Mouse (Mus musculus) layer of hippocampus, adult 2 months (tissue): ENCODE results near the gene Ice2. TPM values are rescaled to one million over a fixed set of nuclear protein-coding genes. Genes with fewer than 3 reads are reported as not detected.

Experiments used
- DNase-seq, 2 experiments: peaks; one replicate each; pipeline ENCODE4 v3.0.0; 2022; ENCODE audit warnings: low spot score in 2 of 2
- H3K27ac ChIP-seq: fragments of 200-600 bp; 2 replicates; pipeline ENCODE4 v1.8.1; 2022
- H3K4me3 ChIP-seq: fragments of 200-600 bp; 2 replicates; pipeline ENCODE4 v1.8.1; 2022; ENCODE audit warnings: mild to moderate bottlenecking
- CTCF ChIP-seq: fragments of 200-600 bp; conservative IDR thresholded peaks from 2 replicates; pipeline ENCODE4 v1.8.1; 2022; ENCODE audit warnings: antibody characterized with exemption, mild to moderate bottlenecking, moderate library complexity
- total RNA-seq, 2 experiments: library from RNA; stranded (reverse); gene quantifications; 2 replicates each; pipeline ENCODE4 v1.2.3; 2021

Gene Ice2
- total RNA-seq, 2 experiments from 2014 or later: 12.1 to 12.3 TPM

DNA sequence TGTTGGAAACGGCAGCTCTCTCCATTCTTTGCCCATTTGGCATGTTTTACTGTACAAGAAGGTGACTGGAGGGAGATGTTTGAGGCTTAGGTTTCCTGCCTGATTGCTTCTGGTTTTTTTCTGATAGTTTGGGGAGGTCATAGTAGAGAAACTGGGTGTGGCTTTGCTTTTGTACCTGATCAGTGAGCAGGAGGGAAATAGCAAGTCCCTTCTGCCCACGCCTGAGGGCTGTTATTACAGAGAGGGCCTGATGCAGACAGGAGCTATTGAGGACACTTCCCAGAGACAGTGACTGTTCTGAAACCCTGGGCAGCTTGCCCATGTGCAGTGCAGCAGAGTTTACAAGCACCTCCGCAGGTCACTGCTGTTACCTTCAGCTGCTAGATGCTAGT lies 20.1 kb upstream of the Ice2 start:
- no peak for DNase-seq
- TF ChIP-seq CTCF: no peak

DNA sequence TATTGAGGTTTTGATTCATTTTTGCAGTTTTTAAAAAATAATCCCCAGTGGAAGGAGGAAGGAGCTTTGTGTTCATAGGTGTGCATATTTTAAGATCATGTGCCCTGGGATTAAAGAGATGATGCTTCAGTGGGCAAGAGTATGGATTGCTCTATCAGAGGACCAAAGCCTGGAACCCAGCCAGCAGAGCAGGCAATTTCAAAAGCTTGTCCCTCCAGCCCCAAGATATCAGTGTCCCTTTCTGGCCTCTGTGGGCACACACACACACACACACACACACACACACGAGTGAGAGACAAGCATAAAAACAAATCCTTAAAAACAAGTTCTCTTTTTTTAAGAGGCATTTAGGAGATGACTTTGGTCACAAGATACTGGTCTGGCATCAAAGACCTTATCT lies 17.2 kb upstream of the Ice2 start:
- Histone ChIP-seq H3K4me3 (no peak overlapping the region), H3K27ac (no peak overlapping the region)
- no peak for TF ChIP-seq CTCF
- DNase-seq: no peak

More for the DNA sequence above, 20.1 kb upstream of the Ice2 start:
- Histone ChIP-seq H3K27ac (no peak overlapping the region), H3K4me3 (no peak overlapping the region)

- TF ChIP-seq CTCF: no peak
- no peak overlapping the region for H3K27ac ChIP-seq
- H3K4me3 ChIP-seq: no peak overlapping the region
- no peak for DNase-seq
Measured at GRCm38 (mm10) chr9:69381741-69382140, 16.0 kb upstream of the Ice2 start.

DNA sequence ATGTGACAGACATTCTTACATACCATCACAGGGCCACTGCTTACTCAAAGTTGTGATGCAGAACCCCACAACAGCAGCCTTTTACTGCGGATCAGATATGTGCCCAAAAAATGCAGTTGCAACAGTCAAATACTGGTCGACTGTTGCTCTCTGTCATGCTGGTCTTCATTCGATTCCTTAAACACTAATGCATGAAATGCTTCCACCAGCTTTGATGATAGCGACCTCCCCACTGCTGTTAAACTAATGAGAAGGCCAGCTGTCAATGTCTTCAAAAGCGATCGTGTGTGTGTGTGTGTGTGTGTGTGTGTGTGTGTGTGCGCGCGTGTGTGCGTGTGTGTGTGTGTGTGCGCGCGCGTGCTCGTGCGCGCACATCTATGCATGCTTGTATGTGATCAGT lies 13.2 kb upstream of the Ice2 start:
- no peak for TF ChIP-seq CTCF
- no peak overlapping the region for H3K4me3 ChIP-seq
- no peak for DNase-seq
- H3K27ac ChIP-seq: no peak overlapping the region

DNA sequence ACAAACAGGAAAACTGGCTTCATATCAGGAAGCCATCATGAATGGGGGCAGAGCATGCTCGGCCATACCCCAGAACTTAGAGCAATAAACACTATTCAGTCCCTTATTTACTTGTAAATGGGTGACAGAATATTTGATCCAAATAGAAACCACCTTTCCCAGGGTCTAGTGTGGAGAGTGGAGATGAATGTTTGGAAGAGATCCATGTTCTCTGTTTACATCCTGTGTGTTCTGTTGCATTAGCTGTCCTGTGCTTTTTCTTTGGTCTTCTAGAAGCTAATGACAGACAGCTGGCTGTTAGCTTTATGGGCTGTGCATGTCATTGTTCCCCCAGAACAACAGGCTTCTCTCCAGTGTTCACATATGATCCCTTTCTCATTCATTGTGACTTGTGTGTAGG lies 12.8 kb upstream of the Ice2 start:
- H3K4me3 ChIP-seq: no peak overlapping the region
- H3K27ac ChIP-seq: no peak overlapping the region
- no peak for TF ChIP-seq CTCF
- no peak for DNase-seq

DNA sequence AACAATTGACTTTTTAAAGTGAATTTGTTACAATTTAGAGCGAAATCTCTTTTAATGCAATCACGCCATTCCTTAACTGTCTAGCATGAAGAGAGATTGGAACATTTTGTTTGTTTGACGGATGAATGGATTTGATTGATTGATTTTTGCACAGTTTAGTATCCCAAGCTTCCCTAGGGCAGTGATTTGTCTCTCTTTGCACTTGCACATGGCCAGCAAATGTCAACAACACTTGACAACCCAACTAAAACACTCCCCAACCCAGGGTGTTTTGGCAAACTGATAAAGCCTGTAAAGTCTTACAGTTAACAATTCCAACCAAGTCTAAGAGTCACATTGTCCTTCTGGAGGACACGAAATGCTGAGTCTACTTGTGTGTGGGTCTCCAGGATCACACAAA lies 10.4 kb upstream of the Ice2 start:
- DNase-seq: no peak
- Histone ChIP-seq H3K4me3 (no peak overlapping the region), H3K27ac (no peak overlapping the region)
- no peak for TF ChIP-seq CTCF

DNA sequence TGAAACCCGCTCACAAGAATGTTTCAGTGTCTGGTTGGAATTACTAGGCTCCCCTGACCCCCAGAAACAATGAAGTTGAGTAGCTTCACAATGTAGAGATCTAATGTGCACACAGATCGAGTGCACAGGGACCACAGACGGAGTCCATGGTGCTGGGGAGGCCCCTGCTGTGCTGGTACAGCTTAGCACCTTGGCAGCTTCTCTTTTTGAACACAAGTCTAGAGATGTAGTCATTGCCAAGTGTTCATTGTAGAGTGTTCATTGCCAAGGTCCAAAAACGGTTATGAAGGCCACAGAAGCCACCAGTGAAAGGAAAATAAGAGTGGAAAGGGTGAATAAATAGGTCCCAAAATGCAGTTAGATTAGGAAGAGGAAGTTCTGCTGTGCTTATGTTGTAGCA lies 7.1 kb upstream of the Ice2 start:
- TF ChIP-seq CTCF: no peak
- no peak for DNase-seq
- H3K4me3 ChIP-seq: no peak overlapping the region
- H3K27ac ChIP-seq: no peak overlapping the region

GRCm38 (mm10) chr9:69394234-69394633 lies 3.5 kb upstream of the Ice2 start:
- no peak for TF ChIP-seq CTCF
- no peak for DNase-seq
- no peak overlapping the region for H3K27ac ChIP-seq
- H3K4me3 ChIP-seq: no peak overlapping the region

- H3K27ac ChIP-seq: peak overlapping the region; percentile 97
Measured at GRCm38 (mm10) chr9:69397432-69397759, 310 bp upstream of the Ice2 start.

GRCm38 (mm10) chr9:69398453-69398850 lies 746 bp downstream of the Ice2 start:
- Histone ChIP-seq H3K27ac (peak overlapping the region; percentile 97), H3K4me3 (peak overlapping the region; percentile 89)
- no peak for TF ChIP-seq CTCF
- DNase-seq: peak in 1 of 2 experiments; percentile 10

More at GRCm38 (mm10) chr9:69397432-69397759, 310 bp upstream of the Ice2 start:
- no peak for DNase-seq
- H3K4me3 ChIP-seq: peak overlapping the region; percentile 89
- no peak for TF ChIP-seq CTCF

- no peak for TF ChIP-seq CTCF
- no peak overlapping the region for H3K27ac ChIP-seq
- no peak overlapping the region for H3K4me3 ChIP-seq
- DNase-seq: no peak
Measured at GRCm38 (mm10) chr9:69404671-69405070, 7.0 kb downstream of the Ice2 start.

DNA sequence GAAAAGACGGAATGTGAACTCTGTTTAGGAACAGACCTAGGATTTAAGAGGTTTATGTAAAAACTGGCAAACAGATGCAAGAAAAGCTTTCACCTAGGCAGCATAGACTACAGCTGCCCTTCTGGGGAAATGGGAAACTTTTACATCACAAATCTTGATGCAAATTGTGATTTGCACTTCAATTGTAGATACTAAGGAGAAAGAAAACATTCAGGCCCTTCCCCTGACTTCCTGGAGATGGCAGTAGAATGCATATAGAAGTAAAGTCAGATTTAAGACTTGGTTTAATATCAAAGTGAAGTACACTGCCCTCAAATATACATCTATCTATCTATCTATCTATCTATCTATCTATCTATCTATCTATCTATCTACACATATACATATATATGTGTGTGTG lies 21.8 kb downstream of the Ice2 start:
- TF ChIP-seq CTCF: peak; percentile 77
- no peak overlapping the region for H3K4me3 ChIP-seq
- H3K27ac ChIP-seq: no peak overlapping the region
- peak in 1 of 2 experiments; percentile 17 for DNase-seq

DNA sequence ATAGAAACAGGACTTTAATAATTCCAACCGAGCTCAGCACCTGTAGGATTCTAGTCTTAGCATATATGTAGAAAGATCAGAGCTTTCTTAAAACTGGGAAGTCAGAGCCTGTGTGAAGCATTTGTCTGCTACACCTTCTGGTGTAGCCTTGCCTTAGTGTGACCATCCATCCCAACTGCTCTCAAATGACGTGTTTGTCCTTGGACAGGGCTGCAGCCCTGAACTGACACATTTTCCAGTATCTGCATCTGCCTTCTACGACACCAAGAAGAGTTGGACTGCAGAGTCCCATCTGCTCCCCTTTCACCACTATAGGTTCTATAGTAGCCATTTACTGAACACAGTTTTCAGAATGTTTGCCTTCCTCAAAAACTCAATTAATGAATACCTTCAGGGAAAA lies 32.8 kb downstream of the Ice2 start:
- Histone ChIP-seq H3K27ac (no peak overlapping the region), H3K4me3 (no peak overlapping the region)
- no peak for TF ChIP-seq CTCF
- DNase-seq: no peak

GRCm38 (mm10) chr9:69431863-69432555 lies 34.3 kb downstream of the Ice2 start:
- peak in 1 of 2 experiments; percentile 21 for DNase-seq
- H3K27ac ChIP-seq: no peak overlapping the region
- no peak overlapping the region for H3K4me3 ChIP-seq
- TF ChIP-seq CTCF: no peak

- no peak overlapping the region for H3K27ac ChIP-seq
- no peak for DNase-seq
- no peak for TF ChIP-seq CTCF
Measured at GRCm38 (mm10) chr9:69435194-69435593, 37.5 kb downstream of the Ice2 start.

More at GRCm38 (mm10) chr9:69435194-69435593, 37.5 kb downstream of the Ice2 start:
- H3K4me3 ChIP-seq: no peak overlapping the region
